Mouse (Mus musculus): ENCODE data around the gene Adamts15.

DNA sequence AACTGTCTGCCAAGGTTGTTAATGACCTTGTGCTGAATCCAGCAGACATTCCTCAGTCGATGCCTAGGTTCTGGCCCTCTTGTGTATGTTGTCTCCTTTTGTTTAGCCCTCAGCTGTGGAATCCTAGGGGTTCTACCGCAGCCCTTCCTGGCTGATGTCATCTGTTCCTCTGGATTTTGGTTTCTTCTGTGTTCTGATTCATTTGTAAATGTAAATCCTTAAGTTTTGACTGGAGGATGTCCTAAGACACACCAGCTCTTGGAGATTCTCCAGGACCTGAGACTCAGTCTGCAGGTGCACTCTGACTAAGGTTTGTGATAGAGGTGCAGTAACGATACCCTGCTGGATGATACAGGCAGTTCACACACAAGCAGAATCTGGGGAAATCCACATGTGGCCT, 47.7 kb upstream of the Adamts15 start:
- no peak for TF ChIP-seq CTCF (IDR thresholded peaks at IDR 0.05; ENCODE audit: low read depth)
- no peak for TF ChIP-seq EP300 (optimal IDR thresholded peaks at IDR 0.05)

All from stomach, postnatal 0 days (tissue).